Mouse (Mus musculus): ENCODE measurements around the gene Eloa. TPM values are rescaled to one million over a fixed set of nuclear protein-coding genes. Genes with fewer than 3 reads are reported as not detected.

The Eloa gene
- polyA plus RNA-seq, 1 experiment = 6.2 TPM

DNA sequence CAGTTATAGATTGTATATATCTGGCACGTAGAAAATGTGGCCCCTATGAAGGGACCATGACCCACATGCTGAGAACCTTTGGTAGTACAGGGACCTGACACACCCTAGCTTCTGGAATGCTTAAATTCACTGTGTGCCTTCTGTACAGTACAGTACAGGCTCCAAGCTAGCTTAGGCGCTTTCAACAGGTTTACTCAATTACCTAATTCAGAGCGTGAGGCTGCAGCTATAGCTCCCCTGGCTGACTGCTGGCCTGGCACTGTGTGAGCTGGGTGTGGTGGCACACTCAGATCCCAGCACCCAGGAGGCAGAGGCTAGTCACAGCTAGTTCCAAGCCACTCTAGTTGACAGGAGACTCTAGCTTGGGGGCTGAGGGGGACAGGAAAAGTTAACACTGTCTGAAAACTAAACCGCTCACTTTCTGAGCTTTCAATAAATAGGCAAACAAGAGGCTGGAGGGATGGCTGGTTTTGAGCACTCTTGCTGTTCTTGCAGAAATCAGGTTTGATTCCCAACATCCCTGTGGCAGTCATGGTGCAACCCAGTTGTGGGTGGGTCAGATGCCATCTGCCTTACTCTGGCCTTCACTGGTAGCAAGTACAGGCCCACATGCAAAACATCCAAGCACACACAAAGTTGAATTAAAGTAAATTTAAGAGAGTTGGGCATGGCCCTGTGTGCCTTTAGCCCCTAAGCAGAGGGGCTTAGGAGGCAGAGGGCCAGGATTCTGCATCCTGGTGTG lies 26.9 kb upstream of the Eloa start:
- peaks cover 38% of the 10 kb centered on the region for H3K36me3 ChIP-seq (ENCODE audit: control insufficient read depth, insufficient read depth, low read length)
- 53% methylated on average over 4 of the region's 4 CpGs for WGBS
- TF ChIP-seq POLR2A (IDR thresholded peaks at IDR 0.05; ENCODE audit: low read depth, low read length) (no peak), CTCF (IDR thresholded peaks at IDR 0.05; ENCODE audit: extremely low read depth, insufficient read length, insufficient replicate concordance, low read depth, low read length) (no peak)
- no peaks in the 10 kb centered on the region for H3K27me3 ChIP-seq (ENCODE audit: control insufficient read depth, insufficient read depth, low read length)
- H3K4me1 ChIP-seq (ENCODE audit: control insufficient read depth, insufficient read depth, insufficient read length, low read length) = peaks cover 4% of the 10 kb centered on the region
- no peak overlapping the region for H3K4me3 ChIP-seq (ENCODE audit: low read depth, low read length)
- no peak overlapping the region for H3K27ac ChIP-seq (ENCODE audit: insufficient read depth, low read depth, low read length)

DNA sequence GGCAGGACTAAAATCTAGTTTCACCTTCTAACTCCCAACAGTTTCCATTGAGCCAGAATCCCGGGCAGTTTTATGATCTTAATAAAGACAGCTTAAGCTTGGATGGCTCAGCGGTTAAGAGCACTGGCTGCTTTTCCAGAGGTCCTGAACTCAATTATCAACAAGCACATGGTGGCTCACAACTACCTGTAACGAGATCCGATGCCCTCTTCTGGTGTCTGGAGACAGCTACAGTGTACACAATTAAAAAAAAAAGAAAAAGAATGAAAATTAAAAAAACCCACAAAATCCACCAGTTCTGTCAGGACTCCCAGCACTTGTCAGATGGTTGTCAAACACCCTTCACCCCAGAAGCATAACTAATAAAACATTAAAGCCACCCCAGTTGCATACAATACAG lies 26.1 kb upstream of the Eloa start:
- no peak for TF ChIP-seq CTCF (IDR thresholded peaks at IDR 0.05; ENCODE audit: extremely low read depth, insufficient read length, insufficient replicate concordance, low read depth, low read length)
- TF ChIP-seq POLR2A (IDR thresholded peaks at IDR 0.05; ENCODE audit: low read depth, low read length) = no peak
- WGBS = 28% methylated on average over 4 of the region's 4 CpGs
- no peak overlapping the region for H3K27ac ChIP-seq (ENCODE audit: insufficient read depth, low read depth, low read length)
- peaks cover 38% of the 10 kb centered on the region for H3K36me3 ChIP-seq (ENCODE audit: control insufficient read depth, insufficient read depth, low read length)
- H3K4me1 ChIP-seq (ENCODE audit: control insufficient read depth, insufficient read depth, insufficient read length, low read length) = peaks cover 4% of the 10 kb centered on the region
- H3K4me3 ChIP-seq (ENCODE audit: low read depth, low read length) = no peak overlapping the region
- no peaks in the 10 kb centered on the region for H3K27me3 ChIP-seq (ENCODE audit: control insufficient read depth, insufficient read depth, low read length)

DNA sequence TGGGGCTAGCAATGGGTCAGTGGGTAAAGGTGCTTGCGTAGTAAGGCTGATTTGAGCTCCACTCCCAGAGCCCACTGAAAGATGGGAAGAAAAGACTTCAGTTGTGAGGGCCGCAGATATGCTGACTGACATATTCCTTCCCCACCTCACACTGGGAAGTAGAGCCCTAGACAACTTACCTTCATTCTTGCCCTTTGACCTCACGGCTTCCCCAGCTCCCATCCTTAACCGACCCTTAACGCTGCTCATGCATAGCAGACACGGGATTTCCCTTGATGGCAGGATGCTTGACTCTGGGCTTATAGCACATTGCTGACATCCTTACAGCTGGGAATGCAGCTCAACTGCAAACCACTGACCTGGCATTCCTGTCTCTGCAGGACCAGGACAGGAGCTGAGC lies 25.3 kb upstream of the Eloa start:
- Histone ChIP-seq H3K4me3 (ENCODE audit: low read depth, low read length) (no peak overlapping the region), H3K27me3 (ENCODE audit: control insufficient read depth, insufficient read depth, low read length) (no peaks in the 10 kb centered on the region), H3K4me1 (ENCODE audit: control insufficient read depth, insufficient read depth, insufficient read length, low read length) (no peaks in the 10 kb centered on the region; the same call in 1 of the 2 replicates), H3K27ac (ENCODE audit: insufficient read depth, low read depth, low read length) (no peak overlapping the region), H3K36me3 (ENCODE audit: control insufficient read depth, insufficient read depth, low read length) (peaks cover 38% of the 10 kb centered on the region)
- WGBS = 73% methylated on average over 6 of the region's 6 CpGs
- TF ChIP-seq CTCF (IDR thresholded peaks at IDR 0.05; ENCODE audit: extremely low read depth, insufficient read length, insufficient replicate concordance, low read depth, low read length) (no peak), POLR2A (IDR thresholded peaks at IDR 0.05; ENCODE audit: low read depth, low read length) (no peak)

DNA sequence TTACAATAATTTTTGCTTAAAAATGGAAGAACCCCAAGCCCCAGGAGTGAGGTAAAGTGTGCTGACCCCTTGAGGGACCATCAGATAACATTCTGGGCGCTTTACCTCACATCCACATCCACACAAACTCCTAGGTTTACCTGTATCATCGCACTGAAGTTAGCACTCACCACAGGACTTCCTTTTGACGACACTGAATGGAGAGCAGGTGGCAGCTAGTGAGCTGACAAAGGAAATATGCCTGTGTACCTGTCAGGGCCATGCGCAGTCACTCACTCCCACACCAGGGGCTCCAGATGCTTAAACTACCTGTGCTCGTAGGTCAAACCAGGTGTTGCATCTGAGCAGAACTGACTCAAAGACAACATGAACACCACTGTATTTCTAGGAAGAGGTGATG lies 23.5 kb upstream of the Eloa start:
- WGBS = 80% methylated on average over 5 of the region's 5 CpGs
- no peak overlapping the region for H3K4me3 ChIP-seq (ENCODE audit: low read depth, low read length)
- H3K27ac ChIP-seq (ENCODE audit: insufficient read depth, low read depth, low read length) = no peak overlapping the region
- no peaks in the 10 kb centered on the region; the same call in 1 of the 2 replicates for H3K4me1 ChIP-seq (ENCODE audit: control insufficient read depth, insufficient read depth, insufficient read length, low read length)
- TF ChIP-seq CTCF (IDR thresholded peaks at IDR 0.05; ENCODE audit: extremely low read depth, insufficient read length, insufficient replicate concordance, low read depth, low read length) (no peak), POLR2A (IDR thresholded peaks at IDR 0.05; ENCODE audit: low read depth, low read length) (no peak)
- H3K27me3 ChIP-seq (ENCODE audit: control insufficient read depth, insufficient read depth, low read length) = no peaks in the 10 kb centered on the region
- H3K36me3 ChIP-seq (ENCODE audit: control insufficient read depth, insufficient read depth, low read length) = peaks cover 24% of the 10 kb centered on the region

DNA sequence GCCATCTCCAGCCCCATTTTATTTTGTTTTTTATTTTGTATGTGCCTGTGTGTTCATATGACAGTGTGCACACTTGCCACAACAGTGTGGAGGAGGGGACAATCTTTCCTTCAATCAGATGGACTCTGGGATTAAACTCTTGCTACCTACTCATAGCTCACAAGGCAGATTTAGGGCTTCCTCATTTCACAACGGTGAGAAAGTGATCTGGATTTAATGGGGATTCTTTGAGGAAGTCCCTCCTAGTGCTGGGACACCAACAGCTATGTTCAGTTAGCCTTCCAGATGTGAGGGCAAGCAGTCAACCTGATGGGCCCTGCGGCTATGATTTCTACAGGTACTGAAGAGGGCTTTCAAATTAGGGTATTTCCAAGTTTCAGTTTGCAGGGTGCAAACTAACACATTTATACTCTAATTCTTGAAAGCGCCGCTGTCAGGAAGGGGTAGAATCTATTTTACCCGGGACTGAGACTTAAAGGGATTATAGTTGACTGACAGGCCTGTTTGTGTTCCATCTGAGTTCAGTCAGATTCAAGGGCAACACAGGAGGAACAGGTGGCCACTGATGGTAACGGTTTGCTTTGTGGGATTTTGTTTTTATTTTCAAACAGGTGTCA lies 22.3 kb upstream of the Eloa start:
- 76% methylated on average over 6 of the region's 6 CpGs for WGBS
- Histone ChIP-seq H3K27me3 (ENCODE audit: control insufficient read depth, insufficient read depth, low read length) (no peaks in the 10 kb centered on the region), H3K27ac (ENCODE audit: insufficient read depth, low read depth, low read length) (no peak overlapping the region), H3K4me3 (ENCODE audit: low read depth, low read length) (no peak overlapping the region), H3K36me3 (ENCODE audit: control insufficient read depth, insufficient read depth, low read length) (peaks cover 14% of the 10 kb centered on the region), H3K4me1 (ENCODE audit: control insufficient read depth, insufficient read depth, insufficient read length, low read length) (no peaks in the 10 kb centered on the region)
- TF ChIP-seq POLR2A (IDR thresholded peaks at IDR 0.05; ENCODE audit: low read depth, low read length) (no peak), CTCF (IDR thresholded peaks at IDR 0.05; ENCODE audit: extremely low read depth, insufficient read length, insufficient replicate concordance, low read depth, low read length) (no peak)

DNA sequence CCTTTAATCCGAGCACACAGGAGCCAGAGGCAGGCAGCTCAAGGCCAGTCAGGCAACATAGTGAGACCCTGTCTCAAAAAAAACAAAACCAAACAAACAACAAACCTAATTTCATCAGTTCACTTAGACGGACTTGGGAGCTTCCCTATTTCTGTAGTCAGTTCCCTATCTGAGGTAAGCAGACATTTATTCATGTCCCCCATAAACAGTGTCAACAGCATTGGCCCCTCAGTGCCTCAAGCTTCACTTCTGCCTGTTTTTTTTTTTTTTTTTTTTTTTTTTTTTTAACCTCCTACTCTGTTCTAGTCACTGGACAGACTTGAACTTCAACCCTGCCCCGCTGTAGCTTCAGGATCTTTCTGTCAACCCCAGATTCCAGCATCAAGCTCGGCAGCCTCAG lies 13.5 kb upstream of the Eloa start:
- no peaks in the 10 kb centered on the region; the same call in none of the 2 replicates for H3K4me1 ChIP-seq (ENCODE audit: control insufficient read depth, insufficient read depth, insufficient read length, low read length)
- WGBS = 52% methylated on average over 4 of the region's 4 CpGs
- H3K36me3 ChIP-seq (ENCODE audit: control insufficient read depth, insufficient read depth, low read length) = no peaks in the 10 kb centered on the region
- 0 out of 2 replicates have a peak overlapping the region, but pooled peaks have one; percentile 43 for H3K27ac ChIP-seq (ENCODE audit: insufficient read depth, low read depth, low read length)
- H3K27me3 ChIP-seq (ENCODE audit: control insufficient read depth, insufficient read depth, low read length) = no peaks in the 10 kb centered on the region
- no peak overlapping the region for H3K4me3 ChIP-seq (ENCODE audit: low read depth, low read length)
- TF ChIP-seq CTCF (IDR thresholded peaks at IDR 0.05; ENCODE audit: extremely low read depth, insufficient read length, insufficient replicate concordance, low read depth, low read length) (no peak), POLR2A (IDR thresholded peaks at IDR 0.05; ENCODE audit: low read depth, low read length) (no peak)

DNA sequence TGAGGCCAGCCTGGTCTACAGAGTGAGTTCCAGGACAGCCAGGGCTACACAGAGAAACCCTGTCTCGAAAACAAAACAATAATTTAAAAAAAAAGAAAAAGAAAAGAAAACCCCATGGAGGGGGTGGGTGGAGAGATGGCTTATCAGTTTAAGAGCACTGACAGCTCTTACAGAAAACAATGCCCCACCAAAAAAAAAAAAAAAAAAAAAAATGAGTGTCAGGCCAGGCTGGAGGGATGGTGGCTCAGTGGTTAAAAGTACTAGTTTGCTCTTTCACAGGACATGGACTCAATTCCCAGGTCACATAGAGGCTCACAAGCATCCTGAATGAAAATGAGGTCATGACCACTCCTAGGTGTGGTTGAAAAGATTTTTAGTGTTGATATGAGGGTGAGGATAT lies 11.7 kb upstream of the Eloa start:
- Histone ChIP-seq H3K27me3 (ENCODE audit: control insufficient read depth, insufficient read depth, low read length) (no peaks in the 10 kb centered on the region), H3K36me3 (ENCODE audit: control insufficient read depth, insufficient read depth, low read length) (no peaks in the 10 kb centered on the region), H3K27ac (ENCODE audit: insufficient read depth, low read depth, low read length) (no peak overlapping the region), H3K4me3 (ENCODE audit: low read depth, low read length) (no peak overlapping the region), H3K4me1 (ENCODE audit: control insufficient read depth, insufficient read depth, insufficient read length, low read length) (no peaks in the 10 kb centered on the region; the same call in none of the 2 replicates)
- no peak for TF ChIP-seq CTCF (IDR thresholded peaks at IDR 0.05; ENCODE audit: extremely low read depth, insufficient read length, insufficient replicate concordance, low read depth, low read length)
- TF ChIP-seq POLR2A (IDR thresholded peaks at IDR 0.05; ENCODE audit: low read depth, low read length) = no peak
- WGBS = 81% methylated on average over 1 of the region's 1 CpGs
